Comparison of ENCODE assay signal across 10 mouse cellular contexts in the genomic region with DNA sequence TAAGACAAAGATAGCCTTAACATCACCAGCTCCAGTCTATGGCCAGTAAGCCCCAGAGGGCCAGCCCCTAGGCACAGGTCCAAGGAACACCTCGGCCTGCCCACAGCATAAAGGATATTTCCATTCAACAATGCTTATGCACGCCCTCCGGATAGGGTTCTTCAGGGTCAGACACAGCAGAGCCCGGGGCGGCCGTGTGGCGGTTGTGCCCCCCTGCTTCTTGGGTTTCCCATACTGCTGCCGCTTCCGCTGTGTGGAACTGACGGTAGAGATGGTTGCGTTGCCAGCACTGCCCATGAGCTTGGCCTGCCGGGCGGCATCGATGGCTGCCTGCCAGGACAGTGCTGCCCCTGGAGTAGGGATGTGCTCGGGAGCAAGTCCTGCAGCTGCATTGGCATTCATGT.
DNase-seq lines count a peak whose midpoint lies in the region; ATAC-seq lines count a peak whose summit lies in the region.
"Had no signal": no experiment of that assay in that cellular context is flagged by ENCODE, and none has a peak within 500 bp of the region (broad histone marks: within the 10 kb centered on the region; RNA-seq: fewer than 3 reads in every experiment).

No protein-coding gene starts in this region.

- peak overlapping the region; percentile 62 for H3K27ac ChIP-seq in heart, embryonic 15.5 days
- H3K27ac ChIP-seq in midbrain, embryonic 15.5 days = no peak overlapping the region

- H3K27me3 ChIP-seq in heart, embryonic 15.5 days = no peaks in the 10 kb centered on the region
- H3K27me3 ChIP-seq in midbrain, embryonic 15.5 days (replicated peaks) = no peaks in the 10 kb centered on the region

- no peak overlapping the region for H3K4me3 ChIP-seq in heart, embryonic 15.5 days
- H3K4me3 ChIP-seq in midbrain, embryonic 15.5 days = no peak overlapping the region

- WGBS in heart, embryonic 15.5 days = 54% methylated on average over 15 of the region's 15 CpGs
- 70% methylated on average over 15 of the region's 15 CpGs for WGBS in midbrain, embryonic 15.5 days

- no peak overlapping the region for H3K9ac ChIP-seq in heart, embryonic 15.5 days
- no peak overlapping the region for H3K9ac ChIP-seq in midbrain, embryonic 15.5 days
- H3K9ac ChIP-seq: lung, embryonic 14.5 days had no signal

- H3K4me2 ChIP-seq in heart, embryonic 15.5 days = no peak overlapping the region
- no peak overlapping the region for H3K4me2 ChIP-seq in midbrain, embryonic 15.5 days
- H3K4me2 ChIP-seq: lung, embryonic 14.5 days had no signal

- H3K9me3 ChIP-seq in heart, embryonic 15.5 days (replicated peaks) = no peaks in the 10 kb centered on the region
- H3K9me3 ChIP-seq in midbrain, embryonic 15.5 days = no peaks in the 10 kb centered on the region

- peak; percentile 53 for ATAC-seq in heart, embryonic 15.5 days (replicated peaks; ENCODE audit: insufficient number of reproducible peaks, insufficient read depth, low FRiP score, low read depth)
- ATAC-seq in midbrain, embryonic 15.5 days (replicated peaks) = peak; percentile 67

- peak; percentile 50 to 58 for DNase-seq in cerebellum, adult 18-20 months
- DNase-seq in cerebellum, adult 8-10 months = no peak
- peak; percentile 30 to 38 for DNase-seq in left cerebral cortex, postnatal 36 days (ENCODE audit: low spot score in 2 of 2)
- no peak for DNase-seq in left cerebral cortex, adult 8-10 months (ENCODE audit: low spot score in 2 of 2)
- DNase-seq in spleen, postnatal 4 days (ENCODE audit: low spot score in 2 of 2) = no peak
- DNase-seq in spleen, postnatal 36 days (ENCODE audit: low spot score in 2 of 2) = no peak
- DNase-seq: kidney, postnatal 14 days; lung, embryonic 14.5 days had no signal

- peaks cover 4% of the 10 kb centered on the region; the same call in 1 of the 2 replicates for H3K36me3 ChIP-seq in heart, embryonic 15.5 days
- H3K36me3 ChIP-seq in midbrain, embryonic 15.5 days (replicated peaks) = no peaks in the 10 kb centered on the region

- intact Hi-C loops in left cerebral cortex, postnatal 36 days (cut with DNase I) = no loop called here

- peaks cover 80% of the 10 kb centered on the region for H3K4me1 ChIP-seq in heart, embryonic 15.5 days (replicated peaks)
- H3K4me1 ChIP-seq in midbrain, embryonic 15.5 days = 0 out of 2 replicates have a peak, but pooled peaks cover 4% of the 10 kb centered on the region

Comparison
In these comparisons a context has a peak if more than half of its experiments do, and no peak if none do; other contexts are left out.
1. DNase-seq: peak in cerebellum, adult 18-20 months (2 of 2) and left cerebral cortex, postnatal 36 days (2 of 2); none in cerebellum, adult 8-10 months (single experiment), left cerebral cortex, adult 8-10 months (0 of 2), spleen, postnatal 4 days (0 of 2) and spleen, postnatal 36 days (0 of 2).